Comparison of ENCODE assay signal across 10 mouse cellular contexts in genomic region chr9:56500893-56501590, GRCm38 (mm10).
DNase-seq lines count a peak whose midpoint lies in the region; ATAC-seq and TF ChIP-seq lines count a peak whose summit lies in the region.
"Had no signal": no experiment of that assay in that cellular context is flagged by ENCODE, and none has a peak within 500 bp of the region (broad histone marks: within the 10 kb centered on the region; RNA-seq: fewer than 3 reads in every experiment).

No protein-coding gene starts in this region.

- no peaks in the 10 kb centered on the region for H3K9me3 ChIP-seq in intestine, embryonic 15.5 days
- H3K9me3 ChIP-seq in intestine, postnatal 0 days (ENCODE audit: control insufficient read depth) = no peaks in the 10 kb centered on the region
- no peaks in the 10 kb centered on the region for H3K9me3 ChIP-seq in stomach, embryonic 15.5 days
- H3K9me3 ChIP-seq: G1E had no signal

- no peak for TF ChIP-seq POLR2A in lung, adult 2 months (IDR thresholded peaks at IDR 0.05; ENCODE audit: borderline replicate concordance, extremely low read depth, low read depth, low read length)

- DNase-seq in cerebellum, adult 9-11 months = peak; percentile 33
- DNase-seq in cerebellum, adult 11-12 months = no peak
- peak; percentile 44 for DNase-seq in lung, postnatal 10 days
- DNase-seq in lung, adult 2 months = no peak
- no peak for DNase-seq in cerebellum, postnatal 14 days
- DNase-seq: midbrain, embryonic 14.5 days had no signal

- no peak overlapping the region for H3K9ac ChIP-seq in intestine, embryonic 15.5 days
- H3K9ac ChIP-seq in intestine, postnatal 0 days (ENCODE audit: low read depth, low read length) = no peak overlapping the region
- no peak overlapping the region for H3K9ac ChIP-seq in stomach, embryonic 15.5 days

- 0 out of 2 replicates have a peak, but pooled peaks cover under 1% of the 10 kb centered on the region for H3K36me3 ChIP-seq in intestine, embryonic 15.5 days
- H3K36me3 ChIP-seq in intestine, postnatal 0 days (ENCODE audit: control insufficient read depth, insufficient read depth) = peaks cover 4% of the 10 kb centered on the region; the same call in 1 of the 2 replicates
- no peaks in the 10 kb centered on the region for H3K36me3 ChIP-seq in stomach, embryonic 15.5 days

- WGBS in intestine, embryonic 15.5 days = 76% methylated on average over 8 of the region's 8 CpGs
- 68% methylated on average over 8 of the region's 8 CpGs for WGBS in intestine, postnatal 0 days
- WGBS in lung, adult 2 months = 50% methylated on average over 8 of the region's 8 CpGs
- WGBS in stomach, embryonic 15.5 days = 59% methylated on average over 8 of the region's 8 CpGs

- ATAC-seq in intestine, embryonic 15.5 days = no peak
- no peak for ATAC-seq in intestine, postnatal 0 days
- no peak for ATAC-seq in stomach, embryonic 15.5 days (ENCODE audit: insufficient read depth, low FRiP score, low read depth)

- no peak overlapping the region for H3K4me2 ChIP-seq in intestine, embryonic 15.5 days (replicated peaks)
- no peak overlapping the region for H3K4me2 ChIP-seq in intestine, postnatal 0 days (replicated peaks; ENCODE audit: low read depth)
- no peak overlapping the region for H3K4me2 ChIP-seq in stomach, embryonic 15.5 days

- H3K4me1 ChIP-seq in intestine, embryonic 15.5 days (replicated peaks) = peaks cover 55% of the 10 kb centered on the region
- no peaks in the 10 kb centered on the region; the same call in 1 of the 2 replicates for H3K4me1 ChIP-seq in intestine, postnatal 0 days (replicated peaks; ENCODE audit: control insufficient read depth, insufficient read depth, low read length)
- H3K4me1 ChIP-seq in lung, adult 2 months (ENCODE audit: control insufficient read depth, insufficient read depth, low read length) = peaks cover 26% of the 10 kb centered on the region
- peaks cover 50% of the 10 kb centered on the region for H3K4me1 ChIP-seq in stomach, embryonic 15.5 days

- no peak for TF ChIP-seq CTCF in intestine, postnatal 0 days (IDR thresholded peaks at IDR 0.05; ENCODE audit: low read depth)
- no peak for TF ChIP-seq CTCF in lung, adult 2 months (IDR thresholded peaks at IDR 0.05; ENCODE audit: insufficient read depth, low read length)

- peak overlapping the region; percentile 44 for H3K27ac ChIP-seq in intestine, embryonic 15.5 days
- no peak overlapping the region for H3K27ac ChIP-seq in intestine, postnatal 0 days (ENCODE audit: low read depth, low read length)
- peak overlapping the region; percentile 82 for H3K27ac ChIP-seq in stomach, embryonic 15.5 days

- H3K27me3 ChIP-seq in intestine, embryonic 15.5 days (replicated peaks) = no peaks in the 10 kb centered on the region
- H3K27me3 ChIP-seq in intestine, postnatal 0 days (replicated peaks; ENCODE audit: control insufficient read depth, insufficient read depth, low read length) = no peaks in the 10 kb centered on the region
- H3K27me3 ChIP-seq in stomach, embryonic 15.5 days (replicated peaks) = no peaks in the 10 kb centered on the region

- H3K4me3 ChIP-seq in intestine, embryonic 15.5 days (replicated peaks) = no peak overlapping the region
- no peak overlapping the region for H3K4me3 ChIP-seq in intestine, postnatal 0 days (ENCODE audit: low read depth, low read length)
- H3K4me3 ChIP-seq in lung, adult 2 months (replicated peaks; ENCODE audit: extremely low read depth, low read depth, low read length) = no peak overlapping the region
- no peak overlapping the region for H3K4me3 ChIP-seq in stomach, embryonic 15.5 days (replicated peaks)

Comparison
In these comparisons a context has a peak if more than half of its experiments do, and no peak if none do; other contexts are left out.
1. DNase-seq: peak in cerebellum, adult 9-11 months (single experiment) and lung, postnatal 10 days (single experiment); none in cerebellum, adult 11-12 months (single experiment), lung, adult 2 months (single experiment) and cerebellum, postnatal 14 days (0 of 2).